Mouse (Mus musculus): ENCODE data around the gene Pcbp4. TPM values are rescaled to one million over a fixed set of nuclear protein-coding genes. Genes with fewer than 3 reads are reported as not detected.

The Pcbp4 gene
- polyA plus RNA-seq, 1 experiment from 2014 or later = 60.7 TPM

- Histone ChIP-seq H3K27me3 (ENCODE audit: control insufficient read depth, insufficient read depth, low read depth, low read length) (no peaks in the 10 kb centered on the region), H3K9me3 (ENCODE audit: control insufficient read depth, low read length) (no peaks in the 10 kb centered on the region), H3K4me2 (ENCODE audit: low read depth, low read length) (no peak overlapping the region), H3K27ac (ENCODE audit: low read length) (no peak overlapping the region), H3K4me3 (ENCODE audit: low read length) (no peak overlapping the region), H3K4me1 (replicated peaks; ENCODE audit: control insufficient read depth, insufficient read depth, low read length) (peaks cover 27% of the 10 kb centered on the region), H3K9ac (ENCODE audit: low read length) (no peak overlapping the region), H3K36me3 (ENCODE audit: control insufficient read depth, insufficient read depth, low read length) (no peaks in the 10 kb centered on the region)
- 83% methylated on average over 6 of the region's 6 CpGs for WGBS
- ATAC-seq (ENCODE audit: low read depth) = no peak
These were observed 36.3 kb upstream of the Pcbp4 start for GRCm38 (mm10) chr9:106416826-106417225.

GRCm38 (mm10) chr9:106417841-106418625, 35.1 kb upstream of the Pcbp4 start:
- WGBS = 13% methylated on average over 29 of the region's 29 CpGs
- Histone ChIP-seq H3K9me3 (ENCODE audit: control insufficient read depth, low read length) (no peaks in the 10 kb centered on the region), H3K36me3 (ENCODE audit: control insufficient read depth, insufficient read depth, low read length) (no peaks in the 10 kb centered on the region), H3K9ac (ENCODE audit: low read length) (peak overlapping the region; percentile 65), H3K27me3 (ENCODE audit: control insufficient read depth, insufficient read depth, low read depth, low read length) (no peaks in the 10 kb centered on the region), H3K4me2 (ENCODE audit: low read depth, low read length) (peak overlapping the region; percentile 71), H3K27ac (ENCODE audit: low read length) (peak overlapping the region; percentile 57), H3K4me1 (replicated peaks; ENCODE audit: control insufficient read depth, insufficient read depth, low read length) (peaks cover 27% of the 10 kb centered on the region), H3K4me3 (ENCODE audit: low read length) (peak overlapping the region; percentile 28)
- ATAC-seq (ENCODE audit: low read depth) = peak; percentile 82

- 0% methylated on average over 2 of the region's 2 CpGs for WGBS
- no peak overlapping the region for H3K27ac ChIP-seq (ENCODE audit: low read length)
- ATAC-seq (ENCODE audit: low read depth) = no peak
- H3K27me3 ChIP-seq (ENCODE audit: control insufficient read depth, insufficient read depth, low read depth, low read length) = no peaks in the 10 kb centered on the region
- H3K4me3 ChIP-seq (ENCODE audit: low read length) = no peak overlapping the region
- no peak overlapping the region for H3K9ac ChIP-seq (ENCODE audit: low read length)
- peaks cover 27% of the 10 kb centered on the region for H3K4me1 ChIP-seq (replicated peaks; ENCODE audit: control insufficient read depth, insufficient read depth, low read length)
- H3K36me3 ChIP-seq (ENCODE audit: control insufficient read depth, insufficient read depth, low read length) = no peaks in the 10 kb centered on the region
- H3K4me2 ChIP-seq (ENCODE audit: low read depth, low read length) = no peak overlapping the region
- H3K9me3 ChIP-seq (ENCODE audit: control insufficient read depth, low read length) = no peaks in the 10 kb centered on the region
These were observed 32.5 kb upstream of the Pcbp4 start for GRCm38 (mm10) chr9:106420608-106421007.

GRCm38 (mm10) chr9:106421033-106421864, 31.8 kb upstream of the Pcbp4 start:
- Histone ChIP-seq H3K9ac (ENCODE audit: low read length) (peak overlapping the region; percentile 27), H3K27ac (ENCODE audit: low read length) (no peak overlapping the region), H3K4me1 (replicated peaks; ENCODE audit: control insufficient read depth, insufficient read depth, low read length) (peaks cover 27% of the 10 kb centered on the region), H3K4me3 (ENCODE audit: low read length) (no peak overlapping the region), H3K9me3 (ENCODE audit: control insufficient read depth, low read length) (no peaks in the 10 kb centered on the region), H3K4me2 (ENCODE audit: low read depth, low read length) (peak overlapping the region; percentile 32), H3K27me3 (ENCODE audit: control insufficient read depth, insufficient read depth, low read depth, low read length) (no peaks in the 10 kb centered on the region), H3K36me3 (ENCODE audit: control insufficient read depth, insufficient read depth, low read length) (no peaks in the 10 kb centered on the region)
- 15% methylated on average over 18 of the region's 18 CpGs for WGBS
- ATAC-seq (ENCODE audit: low read depth) = peak; percentile 20

- peak overlapping the region; percentile 27 for H3K9ac ChIP-seq (ENCODE audit: low read length)
- ATAC-seq (ENCODE audit: low read depth) = peak; percentile 84
- no peaks in the 10 kb centered on the region for H3K36me3 ChIP-seq (ENCODE audit: control insufficient read depth, insufficient read depth, low read length)
- no peak overlapping the region for H3K27ac ChIP-seq (ENCODE audit: low read length)
- no peaks in the 10 kb centered on the region for H3K27me3 ChIP-seq (ENCODE audit: control insufficient read depth, insufficient read depth, low read depth, low read length)
- H3K4me3 ChIP-seq (ENCODE audit: low read length) = no peak overlapping the region
- H3K4me1 ChIP-seq (replicated peaks; ENCODE audit: control insufficient read depth, insufficient read depth, low read length) = peaks cover 27% of the 10 kb centered on the region
- no peaks in the 10 kb centered on the region for H3K9me3 ChIP-seq (ENCODE audit: control insufficient read depth, low read length)
- WGBS = 0% methylated on average over 3 of the region's 3 CpGs
- peak overlapping the region; percentile 32 for H3K4me2 ChIP-seq (ENCODE audit: low read depth, low read length)
These were observed 31.3 kb upstream of the Pcbp4 start for GRCm38 (mm10) chr9:106421865-106422160.

GRCm38 (mm10) chr9:106428719-106429220, 24.3 kb upstream of the Pcbp4 start:
- Histone ChIP-seq H3K4me2 (ENCODE audit: low read depth, low read length) (peak overlapping the region; percentile 70), H3K9ac (ENCODE audit: low read length) (peak overlapping the region; percentile 79), H3K4me3 (ENCODE audit: low read length) (peak overlapping the region; percentile 64), H3K27ac (ENCODE audit: low read length) (peak overlapping the region; percentile 96), H3K9me3 (ENCODE audit: control insufficient read depth, low read length) (no peaks in the 10 kb centered on the region), H3K27me3 (ENCODE audit: control insufficient read depth, insufficient read depth, low read depth, low read length) (no peaks in the 10 kb centered on the region), H3K36me3 (ENCODE audit: control insufficient read depth, insufficient read depth, low read length) (peaks cover 18% of the 10 kb centered on the region), H3K4me1 (replicated peaks; ENCODE audit: control insufficient read depth, insufficient read depth, low read length) (peaks cover 4% of the 10 kb centered on the region)
- 4% methylated on average over 11 of the region's 11 CpGs for whole genome bisulfite sequencing
- ATAC-seq (ENCODE audit: low read depth) = peak; percentile 62

- peak within 1 kb of the TSS; percentile 70 for H3K4me2 ChIP-seq (ENCODE audit: low read depth, low read length)
- peak; percentile 92 for ATAC-seq (ENCODE audit: low read depth)
- no peaks in the 10 kb centered on the region for H3K9me3 ChIP-seq (ENCODE audit: control insufficient read depth, low read length)
- peak within 1 kb of the TSS; percentile 88 for H3K9ac ChIP-seq (ENCODE audit: low read length)
- no peaks in the 10 kb centered on the region for H3K27me3 ChIP-seq (ENCODE audit: control insufficient read depth, insufficient read depth, low read depth, low read length)
- peak within 1 kb of the TSS; percentile 96 for H3K27ac ChIP-seq (ENCODE audit: low read length)
- peak within 1 kb of the TSS; percentile 64 for H3K4me3 ChIP-seq (ENCODE audit: low read length)
- under 1% methylated on average over 55 of the region's 55 CpGs for WGBS
- peaks cover 4% of the 10 kb centered on the region for H3K4me1 ChIP-seq (replicated peaks; ENCODE audit: control insufficient read depth, insufficient read depth, low read length)
- peaks cover 18% of the 10 kb centered on the region for H3K36me3 ChIP-seq (ENCODE audit: control insufficient read depth, insufficient read depth, low read length)
These were observed 23.7 kb upstream of the Pcbp4 start, which contains the start of gene Rpl29 for GRCm38 (mm10) chr9:106429221-106430014. Rpl29 (plus strand) TSS chr9:106429454.

GRCm38 (mm10) chr9:106430015-106430264, 23.2 kb upstream of the Pcbp4 start:
- Histone ChIP-seq H3K36me3 (ENCODE audit: control insufficient read depth, insufficient read depth, low read length) (peaks cover 18% of the 10 kb centered on the region), H3K4me2 (ENCODE audit: low read depth, low read length) (peak overlapping the region; percentile 70), H3K4me1 (replicated peaks; ENCODE audit: control insufficient read depth, insufficient read depth, low read length) (peaks cover 4% of the 10 kb centered on the region), H3K27me3 (ENCODE audit: control insufficient read depth, insufficient read depth, low read depth, low read length) (no peaks in the 10 kb centered on the region), H3K9ac (ENCODE audit: low read length) (peak overlapping the region; percentile 88), H3K4me3 (ENCODE audit: low read length) (peak overlapping the region; percentile 64), H3K9me3 (ENCODE audit: control insufficient read depth, low read length) (no peaks in the 10 kb centered on the region), H3K27ac (ENCODE audit: low read length) (peak overlapping the region; percentile 93)
- ATAC-seq (ENCODE audit: low read depth) = no peak
- 3% methylated on average over 4 of the region's 4 CpGs for WGBS

GRCm38 (mm10) chr9:106433389-106433788, 19.7 kb upstream of the Pcbp4 start:
- Histone ChIP-seq H3K4me3 (ENCODE audit: low read length) (no peak overlapping the region), H3K4me2 (ENCODE audit: low read depth, low read length) (no peak overlapping the region), H3K27me3 (ENCODE audit: control insufficient read depth, insufficient read depth, low read depth, low read length) (no peaks in the 10 kb centered on the region), H3K9me3 (ENCODE audit: control insufficient read depth, low read length) (no peaks in the 10 kb centered on the region), H3K36me3 (ENCODE audit: control insufficient read depth, insufficient read depth, low read length) (peaks cover 18% of the 10 kb centered on the region), H3K9ac (ENCODE audit: low read length) (no peak overlapping the region), H3K27ac (ENCODE audit: low read length) (no peak overlapping the region), H3K4me1 (replicated peaks; ENCODE audit: control insufficient read depth, insufficient read depth, low read length) (peaks cover 12% of the 10 kb centered on the region)
- ATAC-seq (ENCODE audit: low read depth) = no peak
- WGBS = 68% methylated on average over 7 of the region's 7 CpGs

Measured in lung, embryonic 16.5 days (tissue).